Mouse (Mus musculus): ENCODE results near the gene Sh3bp4. TPM values are rescaled to one million over a fixed set of nuclear protein-coding genes. Genes with fewer than 3 reads are reported as not detected.

The Sh3bp4 gene
- polyA plus RNA-seq, 1 experiment from 2014 or later = 13.7 TPM

DNA sequence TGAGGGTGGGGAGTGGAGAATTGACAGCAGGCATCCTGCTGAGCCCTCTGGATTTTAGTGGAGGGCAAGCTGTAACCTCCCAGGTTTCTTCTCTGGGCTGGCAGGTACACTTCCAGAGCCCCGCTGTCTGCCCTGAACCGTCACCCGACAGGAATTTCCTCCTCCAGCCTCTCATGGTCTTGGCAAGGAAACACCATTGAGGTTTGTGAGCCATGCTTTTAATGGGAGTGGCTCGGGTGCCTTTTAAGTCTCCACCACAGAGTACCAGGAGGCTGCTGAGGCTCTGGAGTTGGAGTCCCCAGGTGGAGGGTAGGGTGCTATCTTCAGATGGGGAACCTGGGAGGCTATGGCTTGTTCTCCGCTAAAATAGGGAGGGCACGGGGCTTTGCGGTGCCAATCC is 53.9 kb downstream of the Sh3bp4 start:
- Histone ChIP-seq H3K9ac (ENCODE audit: low read depth, low read length) (no peak overlapping the region), H3K27me3 (replicated peaks; ENCODE audit: control insufficient read depth, insufficient read depth, low read length) (no peaks in the 10 kb centered on the region), H3K36me3 (ENCODE audit: control insufficient read depth, insufficient read depth, low read length) (no peaks in the 10 kb centered on the region), H3K9me3 (ENCODE audit: control insufficient read depth, low read length) (no peaks in the 10 kb centered on the region), H3K27ac (ENCODE audit: low read depth, low read length) (no peak overlapping the region), H3K4me3 (ENCODE audit: low read length) (no peak overlapping the region), H3K4me2 (ENCODE audit: low read length) (no peak overlapping the region), H3K4me1 (ENCODE audit: control insufficient read depth, insufficient read depth, low read depth, low read length) (no peaks in the 10 kb centered on the region)
- WGBS = 85% methylated on average over 7 of the region's 7 CpGs
- ATAC-seq = no peak

- 99% methylated on average over 3 of the region's 3 CpGs for WGBS
- no peak overlapping the region for H3K4me3 ChIP-seq (ENCODE audit: low read length)
- H3K27me3 ChIP-seq (replicated peaks; ENCODE audit: control insufficient read depth, insufficient read depth, low read length) = no peaks in the 10 kb centered on the region
- H3K36me3 ChIP-seq (ENCODE audit: control insufficient read depth, insufficient read depth, low read length) = no peaks in the 10 kb centered on the region
- peaks cover 9% of the 10 kb centered on the region for H3K4me1 ChIP-seq (ENCODE audit: control insufficient read depth, insufficient read depth, low read depth, low read length)
- H3K9ac ChIP-seq (ENCODE audit: low read depth, low read length) = no peak overlapping the region
- H3K9me3 ChIP-seq (ENCODE audit: control insufficient read depth, low read length) = no peaks in the 10 kb centered on the region
- no peak for ATAC-seq
- H3K4me2 ChIP-seq (ENCODE audit: low read length) = no peak overlapping the region
- 0 out of 2 replicates have a peak overlapping the region, but pooled peaks have one; percentile 6 for H3K27ac ChIP-seq (ENCODE audit: low read depth, low read length)
Observed at GRCm38 (mm10) chr1:89127163-89127562, 56.9 kb downstream of the Sh3bp4 start.

DNA sequence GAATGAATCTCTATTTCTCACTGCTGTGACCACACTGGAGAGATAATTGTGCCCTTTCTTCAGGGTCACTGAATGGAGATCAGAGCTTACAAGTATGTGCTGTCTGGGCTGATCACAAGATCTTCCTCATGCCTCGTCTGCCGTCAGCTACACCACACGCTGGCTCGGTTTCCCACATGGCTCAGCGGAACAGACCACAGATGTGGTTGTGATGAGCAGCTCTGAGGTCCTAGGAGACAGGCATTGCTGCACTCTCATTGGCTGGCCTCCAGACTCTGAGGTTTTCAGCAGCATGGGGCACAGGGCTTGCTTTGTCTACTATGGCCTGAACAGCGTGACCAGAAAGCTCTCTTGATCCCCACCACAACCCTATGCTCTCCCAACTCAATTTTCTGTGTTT is 60.2 kb downstream of the Sh3bp4 start:
- 50% methylated on average over 6 of the region's 6 CpGs for WGBS

GRCm38 (mm10) chr1:89131018-89131540 is 60.9 kb downstream of the Sh3bp4 start:
- no peaks in the 10 kb centered on the region for H3K36me3 ChIP-seq (ENCODE audit: control insufficient read depth, insufficient read depth, low read length)
- H3K4me1 ChIP-seq (ENCODE audit: control insufficient read depth, insufficient read depth, low read depth, low read length) = peaks cover 15% of the 10 kb centered on the region
- H3K27me3 ChIP-seq (replicated peaks; ENCODE audit: control insufficient read depth, insufficient read depth, low read length) = no peaks in the 10 kb centered on the region
- H3K4me2 ChIP-seq (ENCODE audit: low read length) = no peak overlapping the region
- no peak overlapping the region for H3K4me3 ChIP-seq (ENCODE audit: low read length)
- no peak for ATAC-seq
- H3K9me3 ChIP-seq (ENCODE audit: control insufficient read depth, low read length) = no peaks in the 10 kb centered on the region
- WGBS = 74% methylated on average over 14 of the region's 14 CpGs
- no peak overlapping the region for H3K27ac ChIP-seq (ENCODE audit: low read depth, low read length)
- H3K9ac ChIP-seq (ENCODE audit: low read depth, low read length) = no peak overlapping the region

More for the DNA sequence above, 60.2 kb downstream of the Sh3bp4 start:
- no peaks in the 10 kb centered on the region for H3K36me3 ChIP-seq (ENCODE audit: control insufficient read depth, insufficient read depth, low read length)
- no peak overlapping the region for H3K9ac ChIP-seq (ENCODE audit: low read depth, low read length)
- no peak overlapping the region for H3K4me3 ChIP-seq (ENCODE audit: low read length)
- H3K9me3 ChIP-seq (ENCODE audit: control insufficient read depth, low read length) = no peaks in the 10 kb centered on the region
- H3K4me2 ChIP-seq (ENCODE audit: low read length) = no peak overlapping the region
- no peak for ATAC-seq
- H3K27me3 ChIP-seq (replicated peaks; ENCODE audit: control insufficient read depth, insufficient read depth, low read length) = no peaks in the 10 kb centered on the region
- H3K4me1 ChIP-seq (ENCODE audit: control insufficient read depth, insufficient read depth, low read depth, low read length) = peaks cover 9% of the 10 kb centered on the region
- H3K27ac ChIP-seq (ENCODE audit: low read depth, low read length) = no peak overlapping the region

- Histone ChIP-seq H3K27ac (ENCODE audit: low read depth, low read length) (no peak overlapping the region), H3K4me2 (ENCODE audit: low read length) (no peak overlapping the region), H3K9me3 (ENCODE audit: control insufficient read depth, low read length) (no peaks in the 10 kb centered on the region), H3K9ac (ENCODE audit: low read depth, low read length) (no peak overlapping the region), H3K4me3 (ENCODE audit: low read length) (no peak overlapping the region), H3K36me3 (ENCODE audit: control insufficient read depth, insufficient read depth, low read length) (no peaks in the 10 kb centered on the region), H3K27me3 (replicated peaks; ENCODE audit: control insufficient read depth, insufficient read depth, low read length) (no peaks in the 10 kb centered on the region), H3K4me1 (ENCODE audit: control insufficient read depth, insufficient read depth, low read depth, low read length) (peaks cover 22% of the 10 kb centered on the region)
- peak; percentile 55 for ATAC-seq
- 49% methylated on average over 8 of the region's 8 CpGs for WGBS
Observed at GRCm38 (mm10) chr1:89131707-89132106, 61.5 kb downstream of the Sh3bp4 start.

- Histone ChIP-seq H3K36me3 (ENCODE audit: control insufficient read depth, insufficient read depth, low read length) (no peaks in the 10 kb centered on the region), H3K9me3 (ENCODE audit: control insufficient read depth, low read length) (no peaks in the 10 kb centered on the region), H3K4me2 (ENCODE audit: low read length) (no peak overlapping the region), H3K4me1 (ENCODE audit: control insufficient read depth, insufficient read depth, low read depth, low read length) (peaks cover 37% of the 10 kb centered on the region), H3K27me3 (replicated peaks; ENCODE audit: control insufficient read depth, insufficient read depth, low read length) (no peaks in the 10 kb centered on the region), H3K27ac (ENCODE audit: low read depth, low read length) (no peak overlapping the region), H3K9ac (ENCODE audit: low read depth, low read length) (no peak overlapping the region), H3K4me3 (ENCODE audit: low read length) (no peak overlapping the region)
- 85% methylated on average over 4 of the region's 4 CpGs for WGBS
- no peak for ATAC-seq
Observed at GRCm38 (mm10) chr1:89133266-89133665, 63.1 kb downstream of the Sh3bp4 start.

- H3K27ac ChIP-seq (ENCODE audit: low read depth, low read length) = no peak overlapping the region
- WGBS = 92% methylated on average over 4 of the region's 4 CpGs
- H3K4me2 ChIP-seq (ENCODE audit: low read length) = no peak overlapping the region
- ATAC-seq = no peak
- H3K4me3 ChIP-seq (ENCODE audit: low read length) = no peak overlapping the region
- no peaks in the 10 kb centered on the region for H3K9me3 ChIP-seq (ENCODE audit: control insufficient read depth, low read length)
- no peak overlapping the region for H3K9ac ChIP-seq (ENCODE audit: low read depth, low read length)
- peaks cover 39% of the 10 kb centered on the region for H3K4me1 ChIP-seq (ENCODE audit: control insufficient read depth, insufficient read depth, low read depth, low read length)
- no peaks in the 10 kb centered on the region for H3K36me3 ChIP-seq (ENCODE audit: control insufficient read depth, insufficient read depth, low read length)
- H3K27me3 ChIP-seq (replicated peaks; ENCODE audit: control insufficient read depth, insufficient read depth, low read length) = no peaks in the 10 kb centered on the region
Observed at GRCm38 (mm10) chr1:89133717-89134116, 63.5 kb downstream of the Sh3bp4 start.

DNA sequence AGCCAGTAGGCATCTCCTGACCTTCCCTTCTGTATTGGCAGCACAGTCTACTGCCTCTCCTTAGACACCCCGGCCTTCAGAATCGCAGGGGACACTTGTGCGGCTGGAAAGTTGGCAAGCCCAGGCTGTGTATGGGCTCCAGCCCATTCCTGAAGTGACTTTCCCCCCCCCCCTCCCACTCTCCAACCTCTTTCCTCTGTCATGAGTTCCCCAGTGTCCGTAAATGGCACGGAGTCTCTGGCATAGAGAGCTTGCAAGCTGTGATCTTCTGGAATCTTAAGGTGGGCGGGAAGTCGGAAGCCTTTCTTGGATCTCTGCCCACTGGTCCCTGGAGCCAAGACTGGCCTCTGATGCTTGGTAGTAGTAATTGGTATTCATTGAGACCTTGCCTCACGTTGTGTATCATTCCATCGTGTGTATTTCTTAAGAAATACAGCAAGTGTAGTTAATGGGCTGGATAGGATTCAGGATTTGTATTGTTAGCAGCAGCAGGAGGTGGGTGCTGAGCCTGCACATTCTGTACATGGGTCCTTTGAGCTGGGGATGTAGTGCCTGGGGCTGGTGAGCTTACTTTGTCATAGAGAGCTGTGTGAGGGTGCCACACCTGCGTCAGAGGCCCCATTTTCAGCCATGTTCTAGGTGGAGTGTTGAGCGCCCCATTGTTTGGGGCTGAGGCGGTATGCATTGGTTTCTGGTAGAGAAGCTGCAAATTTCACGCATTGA is 66.0 kb downstream of the Sh3bp4 start:
- Histone ChIP-seq H3K27ac (ENCODE audit: low read depth, low read length) (peak overlapping the region; percentile 16), H3K4me1 (ENCODE audit: control insufficient read depth, insufficient read depth, low read depth, low read length) (peaks cover 40% of the 10 kb centered on the region), H3K27me3 (replicated peaks; ENCODE audit: control insufficient read depth, insufficient read depth, low read length) (no peaks in the 10 kb centered on the region), H3K36me3 (ENCODE audit: control insufficient read depth, insufficient read depth, low read length) (no peaks in the 10 kb centered on the region), H3K9me3 (ENCODE audit: control insufficient read depth, low read length) (no peaks in the 10 kb centered on the region), H3K4me2 (ENCODE audit: low read length) (no peak overlapping the region), H3K4me3 (ENCODE audit: low read length) (no peak overlapping the region), H3K9ac (ENCODE audit: low read depth, low read length) (no peak overlapping the region)
- ATAC-seq = peak; percentile 63
- 50% methylated on average over 13 of the region's 13 CpGs for WGBS

- WGBS = 52% methylated on average over 13 of the region's 13 CpGs
- peak; percentile 58 for ATAC-seq
- H3K4me2 ChIP-seq (ENCODE audit: low read length) = no peak overlapping the region
- H3K27ac ChIP-seq (ENCODE audit: low read depth, low read length) = no peak overlapping the region; the same call in 1 of the 2 replicates
- H3K27me3 ChIP-seq (replicated peaks; ENCODE audit: control insufficient read depth, insufficient read depth, low read length) = no peaks in the 10 kb centered on the region
- no peak overlapping the region for H3K9ac ChIP-seq (ENCODE audit: low read depth, low read length)
- no peaks in the 10 kb centered on the region for H3K9me3 ChIP-seq (ENCODE audit: control insufficient read depth, low read length)
- H3K36me3 ChIP-seq (ENCODE audit: control insufficient read depth, insufficient read depth, low read length) = no peaks in the 10 kb centered on the region
- H3K4me3 ChIP-seq (ENCODE audit: low read length) = no peak overlapping the region
- peaks cover 32% of the 10 kb centered on the region for H3K4me1 ChIP-seq (ENCODE audit: control insufficient read depth, insufficient read depth, low read depth, low read length)
Observed at GRCm38 (mm10) chr1:89137086-89137816, 67.0 kb downstream of the Sh3bp4 start.
